Mouse (Mus musculus) ES-Bruce4 (cell line): ENCODE data around the gene Secisbp2. TPM values are rescaled to one million over a fixed set of nuclear protein-coding genes. Genes with fewer than 3 reads are reported as not detected.

Source experiments
- H3K27ac ChIP-seq: 2 replicates; pipeline ENCODE4 v1.5.1; 2012; ENCODE audit warnings: low read length, inconsistent platforms; ENCODE audit not compliant: insufficient read depth
- H3K27me3 ChIP-seq: 2 replicates; pipeline ENCODE4 v1.6.1; 2012; ENCODE audit warnings: mild to moderate bottlenecking, low read length, inconsistent platforms; ENCODE audit not compliant: control insufficient read depth, poor library complexity, insufficient read depth, severe bottlenecking
- H3K36me3 ChIP-seq: 2 replicates; pipeline ENCODE4 v1.6.1; 2012; ENCODE audit warnings: inconsistent platforms, mild to moderate bottlenecking, low read length, moderate library complexity; ENCODE audit not compliant: control insufficient read depth, poor library complexity, insufficient read depth, severe bottlenecking
- H3K4me1 ChIP-seq: one replicate; pipeline ENCODE4 v1.8.1; 2011; ENCODE audit warnings: low read length; ENCODE audit not compliant: control insufficient read depth, insufficient read depth
- H3K4me3 ChIP-seq: 2 replicates; pipeline ENCODE4 v1.5.1; 2011; ENCODE audit warnings: low read depth, mild to moderate bottlenecking, low read length
- H3K9ac ChIP-seq: 2 replicates; pipeline ENCODE4 v1.6.1; 2012; ENCODE audit warnings: low read depth, mild to moderate bottlenecking, inconsistent platforms; ENCODE audit not compliant: poor library complexity, severe bottlenecking
- H3K9me3 ChIP-seq: replicated peaks from 2 replicates; pipeline ENCODE4 v1.6.1; 2012; ENCODE audit warnings: mild to moderate bottlenecking, low read length, inconsistent platforms; ENCODE audit not compliant: control insufficient read depth, poor library complexity, insufficient read depth, severe bottlenecking
- CTCF ChIP-seq: IDR thresholded peaks from one replicate; pipeline ENCODE4 v1.8.1; 2011; ENCODE audit warnings: low read depth, low read length
- EP300 ChIP-seq: IDR thresholded peaks from 2 replicates; pipeline ENCODE4 v1.6.1; 2011; ENCODE audit warnings: low read depth, low read length; ENCODE audit not compliant: insufficient read depth
- POLR2A ChIP-seq: IDR thresholded peaks from one replicate; pipeline ENCODE4 v1.8.1; 2011; ENCODE audit warnings: low read length; ENCODE audit not compliant: insufficient read depth
- polyA plus RNA-seq: library from polyadenylated mRNA; stranded (reverse); fragments of >200 nt; gene quantifications from 2 replicates; pipeline ENCODE4 v1.2.4, GENCODE M21; 2011; ENCODE audit warnings: low read depth; ENCODE audit not compliant: missing spikeins, insufficient read depth, insufficient read length

Secisbp2 gene
- polyA plus RNA-seq, 1 experiment = 25.5 TPM

DNA sequence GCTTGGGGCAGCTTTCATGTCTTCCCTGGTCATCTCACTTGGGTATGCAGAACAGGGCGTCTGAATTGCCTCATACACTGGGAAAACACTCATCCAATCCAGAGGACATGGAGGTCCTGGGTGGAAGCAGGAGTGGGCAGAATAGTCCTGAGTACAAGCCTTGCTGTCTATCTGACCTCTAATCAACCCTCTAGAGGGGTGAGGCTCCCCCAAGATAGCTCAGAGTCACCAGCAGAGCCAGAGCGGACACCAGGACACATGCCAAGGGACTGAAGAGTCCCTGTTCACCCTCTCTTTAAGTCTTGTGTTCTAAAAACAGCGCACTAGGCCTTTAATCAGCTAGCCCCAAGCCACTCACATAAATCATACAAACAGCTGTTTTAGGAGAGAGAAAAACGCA, 46.4 kb downstream of the Secisbp2 start:
- Histone ChIP-seq H3K4me1 (no peaks in the 10 kb centered on the region), H3K9ac (no peak overlapping the region), H3K4me3 (no peak overlapping the region), H3K27me3 (no peaks in the 10 kb centered on the region), H3K36me3 (0 out of 2 replicates have a peak, but pooled peaks cover under 1% of the 10 kb centered on the region), H3K27ac (no peak overlapping the region), H3K9me3 (no peaks in the 10 kb centered on the region)
- TF ChIP-seq POLR2A (no peak), CTCF (no peak), EP300 (no peak)

- Histone ChIP-seq H3K36me3 (peaks cover 5% of the 10 kb centered on the region; the same call in 1 of the 2 replicates), H3K4me3 (no peak overlapping the region), H3K27ac (no peak overlapping the region), H3K9me3 (no peaks in the 10 kb centered on the region), H3K9ac (no peak overlapping the region), H3K4me1 (no peaks in the 10 kb centered on the region), H3K27me3 (no peaks in the 10 kb centered on the region)
- TF ChIP-seq EP300 = no peak
- TF ChIP-seq POLR2A = no peak
- TF ChIP-seq CTCF = no peak
These were observed 46.8 kb downstream of the Secisbp2 start for GRCm38 (mm10) chr13:51698318-51698717.

- TF ChIP-seq POLR2A (no peak), CTCF (no peak), EP300 (no peak)
- Histone ChIP-seq H3K4me3 (no peak overlapping the region), H3K27me3 (no peaks in the 10 kb centered on the region), H3K9ac (no peak overlapping the region), H3K36me3 (peaks cover 5% of the 10 kb centered on the region; the same call in 1 of the 2 replicates), H3K9me3 (no peaks in the 10 kb centered on the region), H3K27ac (no peak overlapping the region), H3K4me1 (no peaks in the 10 kb centered on the region)
These were observed 52.4 kb downstream of the Secisbp2 start for GRCm38 (mm10) chr13:51703893-51704292.

GRCm38 (mm10) chr13:51705882-51706854, 54.7 kb downstream of the Secisbp2 start:
- H3K4me3 ChIP-seq = no peak overlapping the region
- H3K27ac ChIP-seq = no peak overlapping the region
- no peaks in the 10 kb centered on the region for H3K4me1 ChIP-seq
- TF ChIP-seq EP300 (no peak), POLR2A (no peak), CTCF (no peak)
- no peaks in the 10 kb centered on the region for H3K9me3 ChIP-seq
- H3K9ac ChIP-seq = no peak overlapping the region
- H3K36me3 ChIP-seq = peaks cover 5% of the 10 kb centered on the region; the same call in 1 of the 2 replicates
- H3K27me3 ChIP-seq = no peaks in the 10 kb centered on the region

DNA sequence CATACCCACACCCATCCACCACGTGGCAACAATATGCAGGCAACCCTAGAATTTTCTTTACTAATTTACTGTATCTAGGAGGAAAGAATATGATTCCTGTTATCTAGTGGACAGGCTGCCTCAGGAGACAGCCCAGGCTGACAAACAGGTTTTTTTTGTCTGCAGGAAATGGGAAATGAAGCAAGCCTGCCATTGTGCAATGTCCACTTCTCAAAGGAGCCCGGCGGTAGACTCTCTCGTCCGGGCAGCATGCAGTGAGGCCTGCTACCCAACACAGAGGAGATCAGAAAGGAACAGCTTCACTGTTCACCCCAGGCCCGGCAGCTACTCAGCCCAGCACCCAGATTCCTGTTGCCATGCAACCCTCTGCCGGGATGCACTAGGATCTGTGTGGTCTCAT, 59.2 kb downstream of the Secisbp2 start:
- H3K9ac ChIP-seq = no peak overlapping the region
- no peaks in the 10 kb centered on the region for H3K27me3 ChIP-seq
- no peak overlapping the region for H3K4me3 ChIP-seq
- H3K36me3 ChIP-seq = peaks cover 2% of the 10 kb centered on the region
- no peak for TF ChIP-seq POLR2A
- TF ChIP-seq EP300 = no peak
- no peak for TF ChIP-seq CTCF
- no peaks in the 10 kb centered on the region for H3K4me1 ChIP-seq
- no peaks in the 10 kb centered on the region for H3K9me3 ChIP-seq
- no peak overlapping the region for H3K27ac ChIP-seq

- H3K36me3 ChIP-seq = peaks cover 2% of the 10 kb centered on the region
- no peaks in the 10 kb centered on the region for H3K4me1 ChIP-seq
- TF ChIP-seq EP300 = no peak
- TF ChIP-seq POLR2A = no peak
- TF ChIP-seq CTCF = no peak
- no peak overlapping the region for H3K27ac ChIP-seq
- H3K9ac ChIP-seq = no peak overlapping the region
- H3K27me3 ChIP-seq = no peaks in the 10 kb centered on the region
- no peak overlapping the region for H3K4me3 ChIP-seq
- H3K9me3 ChIP-seq = no peaks in the 10 kb centered on the region
These were observed 60.5 kb downstream of the Secisbp2 start for GRCm38 (mm10) chr13:51712022-51712421.
